Mouse (Mus musculus): ENCODE measurements around the gene Mroh3. TPM values are rescaled to one million over a fixed set of nuclear protein-coding genes. Genes with fewer than 3 reads are reported as not detected.

The Mroh3 gene
- 1 to 10 TPM; 1.2 to 1.8 TPM for total RNA-seq (2021)
- long read RNA-seq, experiment 1 = 0 reads
- long read RNA-seq, experiment 2, partial matches to known transcripts = 0 of 1 reads
- long read RNA-seq, experiment 2, other reads (novel, unspliced or antisense) = 1 of 1 reads

GRCm38 (mm10) chr1:136212803-136213202 is at the start of gene Mroh3:
TSS of gene Mroh3 (minus strand) at chr1:136212828.
- intact Hi-C loops (cut with DNase I) = loop anchor here (1.0 to 10.0 kb wide), 5 partner anchors 43 to 248 kb away; partner anchors contain the start of gene Ascl5
- H3K27ac ChIP-seq = no peak within 1 kb of the TSS
- peak in 1 of 2 experiments; percentile 40 for DNase-seq (ENCODE audit: extremely low spot score in 1 of 2, low spot score in 2 of 2)
- no peak within 1 kb of the TSS for H3K4me3 ChIP-seq
- peak; percentile 70 for TF ChIP-seq CTCF (IDR thresholded peaks at IDR 0.05)

- no peak for DNase-seq (ENCODE audit: extremely low spot score in 1 of 2, low spot score in 2 of 2)
- H3K4me3 ChIP-seq = peak within 1 kb of the TSS; percentile 63
- intact Hi-C loops (cut with DNase I) = loop anchor here (2.0 kb wide), 1 partner anchor 212 kb away; no protein-coding TSS in a partner anchor
- H3K27ac ChIP-seq = peak within 1 kb of the TSS; percentile 90
- TF ChIP-seq CTCF (IDR thresholded peaks at IDR 0.05) = no peak
These were observed 48.1 kb upstream of the Mroh3 start, which contains the start of gene Gpr25 for GRCm38 (mm10) chr1:136260635-136261238. TSS of gene Gpr25 (minus strand) at chr1:136260873.

GRCm38 (mm10) chr1:136259893-136260634 is 47.4 kb upstream of the Mroh3 start:
- intact Hi-C loops (cut with DNase I) = loop anchor here (2.0 kb wide), 1 partner anchor 211 kb away; no protein-coding TSS in a partner anchor
- Histone ChIP-seq H3K4me3 (peak overlapping the region; percentile 63), H3K27ac (peak overlapping the region; percentile 90)
- no peak for TF ChIP-seq CTCF (IDR thresholded peaks at IDR 0.05)
- DNase-seq (ENCODE audit: extremely low spot score in 1 of 2, low spot score in 2 of 2) = peak; percentile 77 to 79

GRCm38 (mm10) chr1:136259543-136259892 is 46.9 kb upstream of the Mroh3 start:
- no peak for DNase-seq (ENCODE audit: extremely low spot score in 1 of 2, low spot score in 2 of 2)
- no peak for TF ChIP-seq CTCF (IDR thresholded peaks at IDR 0.05)
- peak overlapping the region; percentile 90; the same call in 1 of the 2 replicates for H3K27ac ChIP-seq
- intact Hi-C loops (cut with DNase I) = no loop called here
- peak overlapping the region; percentile 63 for H3K4me3 ChIP-seq

GRCm38 (mm10) chr1:136258495-136258894 is 45.9 kb upstream of the Mroh3 start:
- no peak for DNase-seq (ENCODE audit: extremely low spot score in 1 of 2, low spot score in 2 of 2)
- intact Hi-C loops (cut with DNase I) = no loop called here
- no peak for TF ChIP-seq CTCF (IDR thresholded peaks at IDR 0.05)

GRCm38 (mm10) chr1:136255657-136256056 is 43.0 kb upstream of the Mroh3 start:
- Histone ChIP-seq H3K27ac (no peak overlapping the region), H3K4me3 (no peak overlapping the region)
- intact Hi-C loops (cut with DNase I) = no loop called here
- TF ChIP-seq CTCF (IDR thresholded peaks at IDR 0.05) = no peak
- DNase-seq (ENCODE audit: extremely low spot score in 1 of 2, low spot score in 2 of 2) = no peak

More at GRCm38 (mm10) chr1:136258495-136258894, 45.9 kb upstream of the Mroh3 start:
- Histone ChIP-seq H3K27ac (no peak overlapping the region), H3K4me3 (no peak overlapping the region)

- H3K27ac ChIP-seq = no peak overlapping the region
- DNase-seq (ENCODE audit: extremely low spot score in 1 of 2, low spot score in 2 of 2) = no peak
- intact Hi-C loops (cut with DNase I) = no loop called here
- H3K4me3 ChIP-seq = no peak overlapping the region
- TF ChIP-seq CTCF (IDR thresholded peaks at IDR 0.05) = no peak
These were observed 42.5 kb upstream of the Mroh3 start for GRCm38 (mm10) chr1:136255174-136255573.

GRCm38 (mm10) chr1:136254503-136255065 is 42.0 kb upstream of the Mroh3 start:
- Histone ChIP-seq H3K27ac (no peak overlapping the region), H3K4me3 (no peak overlapping the region)
- no peak for TF ChIP-seq CTCF (IDR thresholded peaks at IDR 0.05)
- intact Hi-C loops (cut with DNase I) = no loop called here
- DNase-seq (ENCODE audit: extremely low spot score in 1 of 2, low spot score in 2 of 2) = no peak

- no peak overlapping the region for H3K4me3 ChIP-seq
- DNase-seq (ENCODE audit: extremely low spot score in 1 of 2, low spot score in 2 of 2) = no peak
- intact Hi-C loops (cut with DNase I) = no loop called here
- H3K27ac ChIP-seq = no peak overlapping the region
- TF ChIP-seq CTCF (IDR thresholded peaks at IDR 0.05) = no peak
These were observed 40.8 kb upstream of the Mroh3 start for GRCm38 (mm10) chr1:136253472-136253871.

- TF ChIP-seq CTCF (IDR thresholded peaks at IDR 0.05) = no peak
- no peak overlapping the region for H3K27ac ChIP-seq
These were observed 37.0 kb upstream of the Mroh3 start for GRCm38 (mm10) chr1:136249662-136250061.

GRCm38 (mm10) chr1:136247393-136247792 is 34.8 kb upstream of the Mroh3 start:
- intact Hi-C loops (cut with DNase I) = no loop called here
- no peak for DNase-seq (ENCODE audit: extremely low spot score in 1 of 2, low spot score in 2 of 2)
- H3K27ac ChIP-seq = no peak overlapping the region
- H3K4me3 ChIP-seq = no peak overlapping the region
- no peak for TF ChIP-seq CTCF (IDR thresholded peaks at IDR 0.05)

More at GRCm38 (mm10) chr1:136249662-136250061, 37.0 kb upstream of the Mroh3 start:
- H3K4me3 ChIP-seq = no peak overlapping the region
- intact Hi-C loops (cut with DNase I) = no loop called here
- DNase-seq (ENCODE audit: extremely low spot score in 1 of 2, low spot score in 2 of 2) = no peak

GRCm38 (mm10) chr1:136244469-136244868 is 31.8 kb upstream of the Mroh3 start:
- no peak for TF ChIP-seq CTCF (IDR thresholded peaks at IDR 0.05)
- H3K27ac ChIP-seq = no peak overlapping the region
- intact Hi-C loops (cut with DNase I) = no loop called here
- H3K4me3 ChIP-seq = no peak overlapping the region
- no peak for DNase-seq (ENCODE audit: extremely low spot score in 1 of 2, low spot score in 2 of 2)

Measured in left cerebral cortex, adult 2 months (tissue).